32 mouse cellular contexts compared by ENCODE assay signal in the genomic region with DNA sequence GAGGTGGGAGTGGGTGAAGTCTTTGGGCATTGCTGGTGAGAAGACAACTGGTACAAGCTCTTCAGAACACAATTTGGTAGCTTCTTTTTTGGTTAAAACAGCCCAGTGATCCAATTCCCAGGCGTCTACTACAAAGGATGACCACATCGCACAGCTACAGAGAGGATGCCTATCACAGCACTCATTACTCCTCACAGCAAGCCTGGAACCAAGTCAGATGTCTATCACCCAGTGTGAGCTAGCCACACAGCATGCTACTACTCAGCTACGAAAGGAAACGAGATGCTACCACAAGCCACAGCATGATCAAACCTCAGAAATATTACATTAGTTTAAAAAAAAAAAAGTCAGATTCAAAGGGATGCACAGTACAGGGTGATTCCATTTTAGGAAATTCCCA. TPM values are rescaled to one million over a fixed set of nuclear protein-coding genes. Genes with fewer than 3 reads are reported as not detected.
DNase-seq lines count a peak whose midpoint lies in the region; ATAC-seq and TF ChIP-seq lines count a peak whose summit lies in the region.
"Had no signal": no experiment of that assay in that cellular context is flagged by ENCODE, and none has a peak within 500 bp of the region (broad histone marks: within the 10 kb centered on the region; RNA-seq: fewer than 3 reads in every experiment).

No protein-coding gene starts in this region.

- H3K27me3 ChIP-seq in heart, embryonic 13.5 days (replicated peaks), result no peaks in the 10 kb centered on the region
- H3K27me3 ChIP-seq in C2C12 (ENCODE audit: control insufficient read depth, insufficient read depth, insufficient read length), result no peaks in the 10 kb centered on the region
- no peaks in the 10 kb centered on the region for H3K27me3 ChIP-seq in limb, embryonic 10.5 days (ENCODE audit: low read depth, poor library complexity, severe bottlenecking)
- H3K27me3 ChIP-seq: forebrain, embryonic 15.5 days; heart, embryonic 12.5 days; hindbrain, embryonic 15.5 days; limb, embryonic 15.5 days; liver, embryonic 13.5 days; neural tube, embryonic 12.5 days had no signal

- H3K27ac ChIP-seq in heart, embryonic 13.5 days (replicated peaks), result peak overlapping the region; percentile 32; the same call in 1 of the 2 replicates
- H3K27ac ChIP-seq in limb, embryonic 10.5 days, result no peak overlapping the region
- H3K27ac ChIP-seq: forebrain, embryonic 15.5 days; hindbrain, embryonic 10.5 days; hindbrain, embryonic 15.5 days; limb, embryonic 15.5 days; liver, embryonic 13.5 days; macrophage; neural tube, embryonic 12.5 days had no signal

- H3K4me2 ChIP-seq in heart, embryonic 13.5 days, result no peak overlapping the region
- H3K4me2 ChIP-seq: forebrain, embryonic 15.5 days; heart, embryonic 12.5 days; hindbrain, embryonic 15.5 days; limb, embryonic 15.5 days; liver, embryonic 13.5 days; neural tube, embryonic 12.5 days had no signal

- no peaks in the 10 kb centered on the region for H3K9me3 ChIP-seq in heart, embryonic 13.5 days
- no peaks in the 10 kb centered on the region for H3K9me3 ChIP-seq in limb, embryonic 10.5 days (replicated peaks)
- H3K9me3 ChIP-seq: forebrain, embryonic 15.5 days; heart, embryonic 12.5 days; hindbrain, embryonic 10.5 days; hindbrain, embryonic 15.5 days; limb, embryonic 15.5 days; liver, embryonic 13.5 days; neural tube, embryonic 12.5 days had no signal

- 76% methylated on average over 4 of the region's 4 CpGs for WGBS in heart, embryonic 13.5 days
- WGBS in limb, embryonic 10.5 days, result 89% methylated on average over 4 of the region's 4 CpGs

- no peak for ATAC-seq in heart, embryonic 13.5 days (ENCODE audit: extremely low read depth, insufficient number of reproducible peaks, low FRiP score, low TSS enrichment)
- ATAC-seq in hematopoietic stem cell, adult 5-6 weeks (replicated peaks in 1 of 2; ENCODE audit: insufficient read depth in 1 of 2, low FRiP score in 2 of 2, low TSS enrichment in 1 of 2, low read depth in 1 of 2, poor library complexity in 2 of 2, severe bottlenecking in 2 of 2), result peak; percentile 44 to 51; a peak in 2 of 4 replicates
- no peak for ATAC-seq in CD4-positive, CD25-positive, alpha-beta regulatory T cell, adult 4 months
- ATAC-seq: activated CD4-positive, CD25-positive, alpha-beta regulatory T cell, adult 4 months; forebrain, embryonic 15.5 days; inflammation-experienced regulatory T-cells, adult 6 months; lung, postnatal 0 days; midbrain, embryonic 16.5 days had no signal

- no peaks in the 10 kb centered on the region for H3K79me3 ChIP-seq in C2C12 (ENCODE audit: low read depth)

- peaks cover 49% of the 10 kb centered on the region for H3K4me1 ChIP-seq in heart, embryonic 13.5 days
- peaks cover 31% of the 10 kb centered on the region for H3K4me1 ChIP-seq in limb, embryonic 10.5 days
- H3K4me1 ChIP-seq: liver, embryonic 13.5 days had no signal

- DNase-seq in heart, adult 11 months, result no peak
- peak; percentile 70 for DNase-seq in Muller cell, postnatal 12 days (ENCODE audit: inconsistent ontology term)
- DNase-seq in limb, embryonic 10.5 days (ENCODE audit: low spot score), result no peak
- DNase-seq: adrenal gland, adult 2 months; adrenal gland, postnatal 36 days; cerebellum, adult 8-10 months; gastrocnemius, postnatal 14 days; heart, adult 18-20 months; heart, postnatal 10 days; kidney, adult 11 months; kidney, postnatal 14 days; left cerebral cortex, postnatal 4 days; liver, embryonic 13.5 days; lung, adult 18-20 months; right cerebral cortex, adult 18-20 months; right cerebral cortex, postnatal 4 days; thymus, postnatal 4 days had no signal

- H3K4me3 ChIP-seq in heart, embryonic 13.5 days, result no peak overlapping the region
- no peak overlapping the region for H3K4me3 ChIP-seq in C2C12 (ENCODE audit: insufficient read depth, poor library complexity, severe bottlenecking)
- no peak overlapping the region for H3K4me3 ChIP-seq in limb, embryonic 10.5 days
- H3K4me3 ChIP-seq: forebrain, embryonic 15.5 days; heart, embryonic 12.5 days; hindbrain, embryonic 10.5 days; hindbrain, embryonic 15.5 days; limb, embryonic 15.5 days; liver, embryonic 13.5 days; neural tube, embryonic 12.5 days had no signal

- no peaks in the 10 kb centered on the region for H3K36me3 ChIP-seq in heart, embryonic 13.5 days
- H3K36me3 ChIP-seq in C2C12 (ENCODE audit: control insufficient read depth, insufficient read depth), result no peaks in the 10 kb centered on the region
- H3K36me3 ChIP-seq in limb, embryonic 10.5 days, result no peaks in the 10 kb centered on the region
- H3K36me3 ChIP-seq: heart, embryonic 12.5 days; hindbrain, embryonic 10.5 days; limb, embryonic 15.5 days; liver, embryonic 13.5 days had no signal

- no peaks in the 10 kb centered on the region for H3K79me2 ChIP-seq in C2C12 (ENCODE audit: control insufficient read depth, insufficient read depth)

- no peak overlapping the region for H3ac ChIP-seq in C2C12 (ENCODE audit: control insufficient read depth, insufficient read length, low read depth)

- no peak overlapping the region for H3K9ac ChIP-seq in heart, embryonic 13.5 days
- H3K9ac ChIP-seq: forebrain, embryonic 15.5 days; heart, embryonic 12.5 days; hindbrain, embryonic 15.5 days; limb, embryonic 15.5 days; liver, embryonic 13.5 days; neural tube, embryonic 12.5 days had no signal

- no peak for TF ChIP-seq CTCF in C2C12 (IDR thresholded peaks at IDR 0.05; ENCODE audit: control insufficient read depth, insufficient read depth, insufficient read length)

TF ChIP-seq in C2C12, 6 proteins besides CTCF, POLR2A, EP300 and RAD21:
- TF ChIP-seq FOSL1 (IDR thresholded peaks at IDR 0.05; ENCODE audit: insufficient read depth, low read length, poor library complexity, severe bottlenecking) (no peak), CEBPB (IDR thresholded peaks at IDR 0.05; ENCODE audit: low read depth) (no peak), MYOD1 (IDR thresholded peaks at IDR 0.05; ENCODE audit: control insufficient read depth, insufficient read length, low read depth) (peak; percentile 57), MYOG (IDR thresholded peaks at IDR 0.05; ENCODE audit: control insufficient read depth, extremely low read depth, insufficient read length) (no peak), USF1 (IDR thresholded peaks at IDR 0.05; ENCODE audit: low read depth) (no peak), MAX (IDR thresholded peaks at IDR 0.05) (peak; percentile 66)

RNA-seq across cellular contexts. Expression of a gene that starts 29.1 kb away (rescaled TPM):
- polyA plus RNA-seq in heart, embryonic 13.5 days (2015; fragmentation: Nextera tagmentation; extraction: Ambion mirVana), result 3.7 and 3.9 TPM in 2 replicates
- polyA plus RNA-seq in C2C12 (2012; fragmentation: generic; extraction: Trizol), result 0.47 TPM
- total RNA-seq in hematopoietic stem cell, adult 5-6 weeks (2017), result 3.8 and 6.6 TPM in 2 replicates
- polyA plus RNA-seq in CD4-positive, CD25-positive, alpha-beta regulatory T cell, adult 4 months (2017; shearing (Covaris generic)), result 10 to 100 TPM in 1 of 2 experiments, 1 to 10 TPM in 1; 7.2 to 14.4 TPM
- polyA plus RNA-seq in limb, embryonic 10.5 days (2016; fragmentation: Nextera tagmentation; extraction: Ambion mirVana), result 2.4 and 3.8 TPM in 2 replicates

Comparison
In these comparisons a context has a peak if more than half of its experiments do, and no peak if none do; other contexts are left out.
1. ATAC-seq: peak in hematopoietic stem cell, adult 5-6 weeks (2 of 2); none in heart, embryonic 13.5 days (single experiment) and CD4-positive, CD25-positive, alpha-beta regulatory T cell, adult 4 months (single experiment).